Mouse (Mus musculus) erythroblast, embryonic 14.5 days (primary cell): ENCODE measurements around the gene Cltc.

Experiments used
- GATA1 ChIP-seq: IDR thresholded peaks from 2 replicates; pipeline ENCODE4 v1.6.1; 2012; ENCODE audit warnings: low read length, inconsistent platforms, mixed read lengths
- TAL1 ChIP-seq: IDR thresholded peaks from 3 replicates; pipeline ENCODE4 v1.6.1; 2012; ENCODE audit warnings: low read length, inconsistent platforms, mixed read lengths

DNA sequence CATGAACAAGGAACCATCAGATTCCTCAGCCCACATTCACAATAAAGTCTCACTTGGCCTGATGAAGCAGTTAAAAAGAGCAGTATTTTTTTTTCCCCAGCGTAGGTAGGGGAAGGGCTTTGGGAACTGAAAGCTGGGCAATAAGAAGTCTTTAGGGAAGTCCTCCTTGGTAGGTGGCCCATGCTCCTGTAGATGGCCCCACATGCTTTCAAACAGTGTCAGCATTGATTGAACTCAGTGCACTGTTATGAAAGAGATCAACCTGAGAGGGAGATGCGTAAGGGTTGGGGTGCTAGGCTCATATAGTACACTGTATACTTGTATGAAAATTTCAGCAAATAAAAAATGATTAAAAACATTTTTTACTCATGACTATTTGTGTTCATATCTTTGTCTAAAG lies 65.4 kb downstream of the Cltc start:
- TF ChIP-seq TAL1 = no peak
- no peak for TF ChIP-seq GATA1
